Mouse (Mus musculus) ES-E14 (cell line): ENCODE results near the gene Ppil1. TPM values are rescaled to one million over a fixed set of nuclear protein-coding genes. Genes with fewer than 3 reads are reported as not detected.

Experiments used
- DNase-seq: peaks from one replicate; pipeline ENCODE4 v3.0.0-alpha.2; 2013; ENCODE audit warnings: low read depth, low spot score
- H3K27ac ChIP-seq: 2 replicates; pipeline ENCODE4 v1.5.1; 2012; ENCODE audit warnings: low read depth, mild to moderate bottlenecking, low read length, moderate library complexity, mixed read lengths; ENCODE audit not compliant: poor library complexity, insufficient read depth, severe bottlenecking
- H3K36me3 ChIP-seq: 2 replicates; pipeline ENCODE4 v1.6.1; 2012; ENCODE audit warnings: mild to moderate bottlenecking, low read length, moderate library complexity, mixed read lengths; ENCODE audit not compliant: control insufficient read depth, poor library complexity, insufficient read depth, severe bottlenecking
- H3K4me1 ChIP-seq, 2 experiments: fragments of 150-350 bp in 1 of 2; sonication (generic) in 1 of 2; 2 replicates each; pipeline ENCODE4 v1.6.1; 2012; ENCODE audit warnings: low read length in 2 of 2, mild to moderate bottlenecking in 1 of 2, mixed read lengths in 1 of 2; ENCODE audit not compliant: control insufficient read depth in 2 of 2, insufficient read depth in 2 of 2, poor library complexity in 1 of 2
- H3K4me3 ChIP-seq, 2 experiments: fragments of 150-350 bp in 1 of 2; sonication (generic) in 1 of 2; 2 replicates each; pipeline ENCODE4 v1.5.1; 2012; ENCODE audit warnings: low read length in 2 of 2, low read depth in 1 of 2, mild to moderate bottlenecking in 1 of 2, mixed read lengths in 1 of 2; ENCODE audit not compliant: insufficient read depth in 1 of 2, poor library complexity in 1 of 2, severe bottlenecking in 1 of 2
- H3K9ac ChIP-seq: 2 replicates; pipeline ENCODE4 v1.6.1; 2012; ENCODE audit warnings: low read depth, mild to moderate bottlenecking, low read length, mixed read lengths; ENCODE audit not compliant: poor library complexity, insufficient read depth, severe bottlenecking
- H3K9me3 ChIP-seq: fragments of 150-350 bp; sonication (generic); 2 replicates; pipeline ENCODE4 v1.6.1; 2012; ENCODE audit warnings: low read depth, mild to moderate bottlenecking, low read length; ENCODE audit not compliant: control insufficient read depth, insufficient read depth
- CHD2 ChIP-seq: IDR thresholded peaks from 2 replicates; pipeline ENCODE4 v1.6.1; 2014; ENCODE audit warnings: mild to moderate bottlenecking, low read depth, low read length, inconsistent platforms
- HCFC1 ChIP-seq: IDR thresholded peaks from 2 replicates; pipeline ENCODE4 v1.6.1; 2012; ENCODE audit warnings: low read length, inconsistent platforms, borderline replicate concordance; ENCODE audit not compliant: insufficient read depth
- MAFK ChIP-seq: IDR thresholded peaks from 2 replicates; pipeline ENCODE4 v1.6.1; 2014; ENCODE audit warnings: mild to moderate bottlenecking, low read depth, low read length, inconsistent platforms; ENCODE audit not compliant: insufficient read depth
- ZC3H11A ChIP-seq: IDR thresholded peaks from 2 replicates; pipeline ENCODE4 v1.6.1; 2012; ENCODE audit warnings: low read depth, mild to moderate bottlenecking, inconsistent platforms, low read length, borderline replicate concordance
- ZNF384 ChIP-seq: IDR thresholded peaks from 2 replicates; pipeline ENCODE4 v1.6.1; 2012; ENCODE audit warnings: low read depth, low read length, inconsistent platforms
- in situ Hi-C, 2 experiments: fragments of 600-800 bp; cut with MboI; formaldehyde crosslinking; loops; one replicate each; pipeline ENCODE4 v1.15.1; 2025; ENCODE audit warnings: low sequenced_read_pairs in 2 of 2, inconsistent platforms in 1 of 2; ENCODE audit not compliant: unreplicated experiment in 2 of 2
- total RNA-seq: library from RNA; depleted of rRNA; stranded (reverse); fragments of 300-350 nt; gene quantifications from 2 replicates; pipeline ENCODE4 v1.2.3, GENCODE M21; 2012

The Ppil1 gene
- total RNA-seq, 1 experiment = 157 TPM

DNA sequence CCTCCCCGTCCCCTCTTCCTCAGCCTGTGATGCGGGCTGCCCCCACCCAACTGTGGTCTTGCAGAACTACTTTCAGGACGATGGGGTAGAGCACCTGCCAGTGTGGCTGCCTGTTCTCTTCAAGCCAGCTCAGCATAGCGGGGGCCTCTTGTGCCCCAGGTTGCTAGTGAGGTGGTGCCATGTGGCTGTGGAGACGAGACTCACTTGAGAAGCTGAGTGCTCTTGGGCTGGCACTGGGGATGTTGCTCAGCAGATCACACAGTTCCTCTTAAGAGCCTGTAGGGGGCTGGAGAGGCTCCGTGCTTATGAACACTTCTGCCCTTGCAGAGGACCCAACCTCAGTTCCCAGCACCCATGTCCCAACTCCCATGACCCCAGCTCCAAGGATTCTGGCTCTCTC is 33.8 kb upstream of the Ppil1 start:
- Histone ChIP-seq H3K36me3 (peaks cover 13% of the 10 kb centered on the region; the same call in 1 of the 2 replicates), H3K9ac (no peak overlapping the region; the same call in 1 of the 2 replicates), H3K27ac (peak overlapping the region; percentile 5; the same call in 1 of the 2 replicates), H3K4me1 (peaks cover 0 to 7% of the 10 kb centered on the region in 2 experiments; a peak in 2 of 4 replicates), H3K4me3 (no peak overlapping the region), H3K9me3 (no peaks in the 10 kb centered on the region)
- no peak for DNase-seq
- in situ Hi-C loops = no loop called here
- TF ChIP-seq ZNF384 = no peak
- TF ChIP-seq HCFC1 = no peak
- TF ChIP-seq ZC3H11A = no peak
- TF ChIP-seq MAFK = no peak
- TF ChIP-seq CHD2 = no peak

DNA sequence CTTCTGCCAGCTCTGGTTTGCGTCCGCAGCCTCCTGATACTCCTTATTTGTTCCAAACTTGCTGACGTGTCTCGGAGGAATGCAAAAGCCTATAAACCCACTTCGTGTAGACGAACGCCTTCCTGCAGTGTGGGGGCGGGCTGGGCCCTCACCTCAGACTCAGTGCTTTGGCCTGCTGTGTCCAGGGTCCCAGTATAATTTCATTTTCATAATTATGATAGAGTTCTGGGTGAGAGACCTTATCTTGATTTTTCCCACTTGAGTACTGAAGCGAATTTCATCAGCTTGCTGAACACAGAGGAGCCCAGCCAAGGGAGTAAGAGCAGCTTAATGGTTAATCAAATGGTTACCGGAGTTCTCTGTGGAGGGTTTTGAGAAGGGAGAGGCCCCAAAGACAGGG is 33.3 kb upstream of the Ppil1 start:
- Histone ChIP-seq H3K4me3 (no peak overlapping the region), H3K9me3 (no peaks in the 10 kb centered on the region), H3K36me3 (peaks cover 13% of the 10 kb centered on the region; the same call in 1 of the 2 replicates), H3K4me1 (peaks cover 0 to 7% of the 10 kb centered on the region in 2 experiments; a peak in 2 of 4 replicates), H3K27ac (no peak overlapping the region), H3K9ac (no peak overlapping the region)
- TF ChIP-seq ZNF384 (no peak), CHD2 (no peak), ZC3H11A (no peak)
- DNase-seq = no peak
- in situ Hi-C loops = no loop called here

GRCm38 (mm10) chr17:29295835-29296234 is 31.8 kb upstream of the Ppil1 start:
- Histone ChIP-seq H3K4me3 (no peak overlapping the region), H3K27ac (no peak overlapping the region), H3K9me3 (no peaks in the 10 kb centered on the region), H3K36me3 (peaks cover 12% of the 10 kb centered on the region; the same call in 1 of the 2 replicates), H3K4me1 (peaks cover 0 to 7% of the 10 kb centered on the region in 2 experiments; a peak in 2 of 4 replicates), H3K9ac (no peak overlapping the region)
- in situ Hi-C loops = no loop called here
- TF ChIP-seq MAFK = no peak
- TF ChIP-seq HCFC1 = no peak
- TF ChIP-seq ZC3H11A = no peak
- TF ChIP-seq CHD2 = no peak
- TF ChIP-seq ZNF384 = no peak
- DNase-seq = no peak

DNA sequence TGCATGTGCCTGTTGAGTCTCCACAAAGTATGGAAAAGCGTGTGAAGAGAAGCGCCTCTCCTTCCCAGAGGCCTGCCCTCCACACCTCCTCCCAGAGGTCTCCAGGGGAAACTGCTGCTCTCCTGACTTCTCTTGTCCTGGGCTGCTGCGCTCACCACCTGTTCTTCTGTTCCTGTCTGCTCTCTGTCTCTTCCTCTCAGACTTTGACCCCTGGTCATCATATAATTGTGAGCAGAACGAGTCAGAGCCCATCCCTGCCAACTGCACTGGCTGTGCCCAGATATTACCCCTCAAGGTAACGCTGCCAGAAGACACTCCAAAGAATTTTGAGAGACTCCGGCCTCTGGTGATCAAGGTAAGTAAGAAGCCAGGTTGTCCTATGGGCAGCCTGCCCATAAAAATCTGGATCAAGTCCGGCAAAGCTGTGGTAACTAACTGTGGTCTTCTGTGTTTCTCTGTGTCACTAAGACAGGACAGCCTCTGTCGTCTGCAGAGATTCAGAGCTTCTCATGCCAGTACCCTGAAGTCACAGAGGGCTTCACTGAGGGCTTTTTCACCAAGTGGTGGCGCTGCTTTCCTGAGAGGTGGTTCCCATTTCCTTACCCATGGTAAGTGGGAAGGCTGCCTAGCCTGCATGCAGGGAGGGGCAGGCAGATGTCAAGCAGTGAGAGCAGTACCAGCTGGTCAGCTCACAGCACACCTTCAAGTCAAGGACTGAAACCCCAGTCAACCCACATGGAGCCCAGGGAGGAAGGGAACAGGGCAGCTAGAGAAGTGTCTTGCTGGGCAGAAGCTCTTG is 30.0 kb upstream of the Ppil1 start:
- H3K36me3 ChIP-seq = peaks cover 12% of the 10 kb centered on the region; the same call in 1 of the 2 replicates
- H3K27ac ChIP-seq = no peak overlapping the region
- no peak for TF ChIP-seq MAFK
- TF ChIP-seq ZNF384 = no peak
- H3K4me3 ChIP-seq = no peak overlapping the region
- in situ Hi-C loops = no loop called here
- peaks cover 0 to 7% of the 10 kb centered on the region in 2 experiments; a peak in 2 of 4 replicates for H3K4me1 ChIP-seq
- H3K9me3 ChIP-seq = no peaks in the 10 kb centered on the region
- DNase-seq = no peak
- no peak overlapping the region for H3K9ac ChIP-seq
